Mouse (Mus musculus) cortical plate, adult 2 months (tissue): ENCODE measurements around the gene Dad1.

Source experiments
- CTCF ChIP-seq: fragments of 200-500 bp; IDR thresholded peaks from 2 replicates; pipeline ENCODE4 v1.5.1; 2011; ENCODE audit warnings: mild to moderate bottlenecking, control low read depth, low read length; ENCODE audit not compliant: insufficient read depth; ENCODE audit errors: extremely low read depth
- POLR2A ChIP-seq: fragments of 200-500 bp; IDR thresholded peaks from 2 replicates; pipeline ENCODE4 v1.6.1; 2011; ENCODE audit warnings: mild to moderate bottlenecking, low read length, control low read depth; ENCODE audit not compliant: insufficient read depth; ENCODE audit errors: extremely low read depth

DNA sequence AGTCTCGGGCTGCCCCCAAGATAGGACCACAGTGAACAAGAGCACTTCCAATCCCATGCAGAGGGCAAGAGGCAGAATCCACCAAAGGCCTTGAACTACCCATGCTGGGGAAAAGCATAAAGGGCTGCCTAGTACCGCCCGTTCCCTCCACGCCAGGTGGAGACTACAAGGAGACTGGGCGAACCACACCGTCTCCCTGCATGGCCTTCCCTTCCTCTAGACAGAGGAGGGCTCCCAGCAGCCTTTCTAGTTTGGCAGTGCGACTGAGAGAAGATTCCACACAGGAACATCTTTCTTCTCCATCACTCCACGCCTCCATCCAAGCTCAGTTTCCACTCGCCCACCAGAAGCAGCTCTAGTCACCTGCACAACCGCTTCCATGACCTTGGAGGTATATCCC, 14.1 kb upstream of the Dad1 start:
- TF ChIP-seq POLR2A (no peak), CTCF (no peak)
